Mouse (Mus musculus) lung, adult 2 months (tissue): Measurements from ENCODE around the gene Chrdl2.

Experiments
- CTCF ChIP-seq: fragments of 200-500 bp; IDR thresholded peaks from 2 replicates; pipeline ENCODE4 v1.5.1; 2011; ENCODE audit warnings: mild to moderate bottlenecking, low read length, control low read depth; ENCODE audit not compliant: insufficient read depth
- POLR2A ChIP-seq: fragments of 200-500 bp; IDR thresholded peaks from 2 replicates; pipeline ENCODE4 v1.6.1; 2011; ENCODE audit warnings: low read depth, mild to moderate bottlenecking, control low read depth, low read length, borderline replicate concordance; ENCODE audit errors: extremely low read depth

DNA sequence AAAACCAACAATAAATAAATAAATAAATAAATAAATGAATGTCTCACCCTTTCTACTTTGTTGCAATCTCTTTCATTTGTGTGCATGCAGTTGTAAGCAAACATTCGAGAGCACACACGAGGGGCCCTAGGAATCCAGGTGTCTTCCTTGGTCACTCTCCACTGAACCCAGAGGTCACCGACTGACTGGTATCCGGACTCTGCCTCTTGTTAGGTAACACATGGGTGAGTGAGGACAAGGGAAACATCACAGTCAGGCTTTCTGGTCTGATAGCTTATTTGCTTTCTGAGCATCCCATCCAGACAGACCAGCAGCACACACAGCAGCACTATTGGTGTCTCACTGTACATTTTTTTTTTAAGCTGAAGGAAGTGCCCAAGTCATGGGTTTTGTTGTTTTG lies 71.1 kb downstream of the Chrdl2 start:
- TF ChIP-seq POLR2A (no peak), CTCF (no peak)
